Comparison of ENCODE assay signal across 8 mouse cellular contexts in the genomic region with DNA sequence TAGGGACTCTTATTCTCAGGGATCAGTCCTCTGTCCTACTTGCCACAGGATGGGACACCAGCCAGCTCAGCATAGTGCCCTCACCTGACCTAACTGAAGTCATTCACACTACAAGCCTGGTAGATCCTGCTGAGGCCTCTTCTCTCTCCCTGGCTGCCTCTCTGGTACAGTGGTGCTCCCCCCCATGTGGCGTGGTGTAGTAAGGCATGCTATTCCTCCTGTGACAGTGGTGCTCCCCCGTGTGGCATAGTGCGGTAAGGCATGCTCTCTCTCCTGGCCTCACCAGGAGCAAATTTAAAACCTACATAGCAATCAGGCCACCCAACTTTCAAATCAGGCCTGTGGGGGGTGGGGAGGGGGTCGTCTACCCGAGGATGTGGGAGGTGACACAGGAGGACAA. TPM values are rescaled to one million over a fixed set of nuclear protein-coding genes. Genes with fewer than 3 reads are reported as not detected.
DNase-seq lines count a peak whose midpoint lies in the region; ATAC-seq and TF ChIP-seq lines count a peak whose summit lies in the region.

No protein-coding gene starts in this region.

- intact Hi-C loops in heart, postnatal 25 days (cut with DNase I): loop anchor here (5.0 kb wide), 2 partner anchors 43 to 163 kb away; no protein-coding TSS in a partner anchor

- H3K27me3 ChIP-seq in forebrain, embryonic 11.5 days (ENCODE audit: control insufficient read depth, insufficient read depth, low read length): no peaks in the 10 kb centered on the region

- H3K4me2 ChIP-seq in forebrain, embryonic 11.5 days (ENCODE audit: low read depth, low read length, severe bottlenecking): no peak overlapping the region

- H3K36me3 ChIP-seq in forebrain, embryonic 11.5 days (ENCODE audit: control insufficient read depth, insufficient read depth, low read length): no peaks in the 10 kb centered on the region

- 11% methylated on average over 5 of the region's 5 CpGs for WGBS in forebrain, embryonic 11.5 days
- WGBS in lung, adult 2 months: 2% methylated on average over 5 of the region's 5 CpGs

- DNase-seq in MEL-GATA-1-ER (ENCODE audit: extremely low read depth, low read depth): peak; percentile 51
- DNase-seq in c-Kit-positive CD71-positive TER-119-negative erythroid progenitor cells, embryonic 14.5 days (ENCODE audit: low read depth): peak; percentile 54
- DNase-seq in forebrain, embryonic 11.5 days (ENCODE audit: low spot score): peak; percentile 92
- DNase-seq in heart, postnatal 25 days (ENCODE audit: low spot score): peak; percentile 46
- DNase-seq in layer of hippocampus, adult 18-20 months (ENCODE audit: low spot score in 2 of 2): peak; percentile 65 to 90
- peak; percentile 82 for DNase-seq in lung, adult 2 months
- peak; percentile 89 for DNase-seq in retina, postnatal 1 day
- peak; percentile 80 to 86 for DNase-seq in thymus, postnatal 36 days

- no peaks in the 10 kb centered on the region for H3K9me3 ChIP-seq in forebrain, embryonic 11.5 days (ENCODE audit: control insufficient read depth, low read length)

- no peak for TF ChIP-seq POLR2A in lung, adult 2 months (IDR thresholded peaks at IDR 0.05; ENCODE audit: borderline replicate concordance, extremely low read depth, low read depth, low read length)

- H3K27ac ChIP-seq in forebrain, embryonic 11.5 days (ENCODE audit: low read depth, low read length): no peak overlapping the region

- peak; percentile 100 for TF ChIP-seq CTCF in lung, adult 2 months (IDR thresholded peaks at IDR 0.05; ENCODE audit: insufficient read depth, low read length)

- H3K4me1 ChIP-seq in forebrain, embryonic 11.5 days (replicated peaks; ENCODE audit: control insufficient read depth, insufficient read depth, low read length): no peaks in the 10 kb centered on the region
- H3K4me1 ChIP-seq in lung, adult 2 months (ENCODE audit: control insufficient read depth, insufficient read depth, low read length): no peaks in the 10 kb centered on the region

- no peak overlapping the region for H3K9ac ChIP-seq in forebrain, embryonic 11.5 days (ENCODE audit: low read length)

- H3K4me3 ChIP-seq in forebrain, embryonic 11.5 days (ENCODE audit: low read depth, low read length): no peak overlapping the region
- H3K4me3 ChIP-seq in lung, adult 2 months (replicated peaks; ENCODE audit: extremely low read depth, low read depth, low read length): no peak overlapping the region

- ATAC-seq in forebrain, embryonic 11.5 days (replicated peaks; ENCODE audit: low FRiP score): no peak

RNA-seq across cellular contexts. Expression of a gene that starts 26.4 kb away (rescaled TPM):
- polyA plus RNA-seq in forebrain, embryonic 11.5 days (2014; fragmentation: Nextera tagmentation; extraction: Ambion mirVana): 0.17 and 0.21 TPM in 2 replicates
- under 1 TPM; 0.06 to 0.10 TPM for total RNA-seq in heart, postnatal 25 days (2021)
- total RNA-seq in layer of hippocampus, adult 18-20 months (2021): under 1 TPM in 1 of 2 experiments, not detected in 1; 0.02 TPM
- 0.03 and 0.18 TPM in 2 replicates for polyA plus RNA-seq in lung, adult 2 months (2012; rRNA removed)
